Mouse (Mus musculus) neural tube, embryonic 12.5 days (tissue): ENCODE results near the gene Greb1. TPM values are rescaled to one million over a fixed set of nuclear protein-coding genes. Genes with fewer than 3 reads are reported as not detected.

Experiments used
- ATAC-seq: fragments of 200-750 bp; cut with Nextera tagmentation; 2 replicates; pipeline ENCODE4 v1.8.0; 2017; ENCODE audit warnings: low read depth, mild to moderate bottlenecking, moderate TSS enrichment, moderate library complexity; ENCODE audit not compliant: low FRiP score
- H3K27ac ChIP-seq: fragments of 300-500 bp; sonication (generic); 2 replicates; pipeline ENCODE4 v1.5.1; 2016
- H3K27me3 ChIP-seq: fragments of 300-500 bp; sonication (generic); replicated peaks from 2 replicates; pipeline ENCODE4 v1.6.1; 2016; ENCODE audit warnings: mild to moderate bottlenecking
- H3K36me3 ChIP-seq: fragments of 300-500 bp; sonication (generic); 2 replicates; pipeline ENCODE4 v1.6.1; 2016; ENCODE audit warnings: mild to moderate bottlenecking
- H3K4me1 ChIP-seq: fragments of 300-500 bp; sonication (generic); 2 replicates; pipeline ENCODE4 v1.6.1; 2016
- H3K4me2 ChIP-seq: fragments of 300-500 bp; sonication (generic); replicated peaks from 2 replicates; pipeline ENCODE4 v1.6.1; 2016; ENCODE audit warnings: mild to moderate bottlenecking
- H3K4me3 ChIP-seq: fragments of 300-500 bp; sonication (generic); 2 replicates; pipeline ENCODE4 v1.5.1; 2016
- H3K9ac ChIP-seq: fragments of 300-500 bp; sonication (generic); 2 replicates; pipeline ENCODE4 v1.6.1; 2016; ENCODE audit warnings: mild to moderate bottlenecking
- H3K9me3 ChIP-seq: fragments of 300-500 bp; sonication (generic); 2 replicates; pipeline ENCODE4 v1.6.1; 2016; ENCODE audit warnings: mild to moderate bottlenecking
- WGBS: fragments of 180-500 bp; shearing (Covaris S2); methylation state at CpG from one replicate; pipeline ENCODE4 v1.1.7; 2016; 5-methylcytosine and 5-hydroxymethylcytosine counted together
- polyA plus RNA-seq: library from polyadenylated mRNA; unstranded; fragments of >200 nt; fragmentation: Nextera tagmentation; extraction: Ambion mirVana; gene quantifications from 2 replicates; pipeline ENCODE4 v1.2.1, GENCODE M21; 2016

Gene Greb1
- polyA plus RNA-seq, 1 experiment from 2014 or later: 3.8 TPM

- 80% methylated on average over 2 of the region's 2 CpGs for WGBS
- no peak for ATAC-seq
Measured at GRCm38 (mm10) chr12:16779165-16779564, 21.5 kb downstream of the Greb1 start.

GRCm38 (mm10) chr12:16778523-16778922 lies 22.2 kb downstream of the Greb1 start:
- H3K36me3 ChIP-seq: no peaks in the 10 kb centered on the region
- WGBS: 41% methylated on average over 5 of the region's 5 CpGs
- H3K27me3 ChIP-seq: no peaks in the 10 kb centered on the region
- H3K9ac ChIP-seq: no peak overlapping the region
- ATAC-seq: no peak
- no peak overlapping the region for H3K27ac ChIP-seq
- no peak overlapping the region for H3K4me3 ChIP-seq
- H3K4me1 ChIP-seq: no peaks in the 10 kb centered on the region
- no peak overlapping the region for H3K4me2 ChIP-seq
- H3K9me3 ChIP-seq: no peaks in the 10 kb centered on the region

More at GRCm38 (mm10) chr12:16779165-16779564, 21.5 kb downstream of the Greb1 start:
- H3K27ac ChIP-seq: no peak overlapping the region
- no peaks in the 10 kb centered on the region for H3K4me1 ChIP-seq
- no peak overlapping the region for H3K9ac ChIP-seq
- H3K4me2 ChIP-seq: no peak overlapping the region
- no peaks in the 10 kb centered on the region for H3K9me3 ChIP-seq
- H3K27me3 ChIP-seq: no peaks in the 10 kb centered on the region
- H3K36me3 ChIP-seq: no peaks in the 10 kb centered on the region
- no peak overlapping the region for H3K4me3 ChIP-seq

GRCm38 (mm10) chr12:16775351-16775750 lies 25.3 kb downstream of the Greb1 start:
- H3K4me1 ChIP-seq: no peaks in the 10 kb centered on the region
- H3K9ac ChIP-seq: no peak overlapping the region
- no peaks in the 10 kb centered on the region for H3K27me3 ChIP-seq
- no peak overlapping the region for H3K4me3 ChIP-seq
- WGBS: 74% methylated on average over 3 of the region's 3 CpGs
- H3K27ac ChIP-seq: no peak overlapping the region
- no peak overlapping the region for H3K4me2 ChIP-seq
- no peaks in the 10 kb centered on the region for H3K36me3 ChIP-seq
- H3K9me3 ChIP-seq: no peaks in the 10 kb centered on the region
- no peak for ATAC-seq

GRCm38 (mm10) chr12:16774605-16775004 lies 26.1 kb downstream of the Greb1 start:
- no peaks in the 10 kb centered on the region for H3K9me3 ChIP-seq
- no peak overlapping the region for H3K9ac ChIP-seq
- H3K4me1 ChIP-seq: no peaks in the 10 kb centered on the region
- no peak for ATAC-seq
- no peak overlapping the region for H3K4me3 ChIP-seq
- H3K27ac ChIP-seq: no peak overlapping the region
- H3K36me3 ChIP-seq: no peaks in the 10 kb centered on the region
- H3K27me3 ChIP-seq: no peaks in the 10 kb centered on the region
- 90% methylated on average over 4 of the region's 4 CpGs for WGBS
- no peak overlapping the region for H3K4me2 ChIP-seq

- H3K4me1 ChIP-seq: 0 out of 2 replicates have a peak, but pooled peaks cover 3% of the 10 kb centered on the region
- H3K4me3 ChIP-seq: no peak overlapping the region
- no peak overlapping the region for H3K27ac ChIP-seq
- H3K9ac ChIP-seq: no peak overlapping the region
- H3K9me3 ChIP-seq: no peaks in the 10 kb centered on the region
- ATAC-seq: no peak
- H3K4me2 ChIP-seq: no peak overlapping the region
- no peaks in the 10 kb centered on the region for H3K27me3 ChIP-seq
- WGBS: 93% methylated on average over 6 of the region's 6 CpGs
- H3K36me3 ChIP-seq: no peaks in the 10 kb centered on the region
Measured at GRCm38 (mm10) chr12:16769601-16770165, 31.0 kb downstream of the Greb1 start.

- Histone ChIP-seq H3K4me3 (no peak overlapping the region), H3K9ac (no peak overlapping the region), H3K36me3 (no peaks in the 10 kb centered on the region), H3K9me3 (no peaks in the 10 kb centered on the region), H3K27me3 (no peaks in the 10 kb centered on the region), H3K4me1 (0 out of 2 replicates have a peak, but pooled peaks cover 3% of the 10 kb centered on the region), H3K27ac (no peak overlapping the region), H3K4me2 (no peak overlapping the region)
- no peak for ATAC-seq
- 70% methylated on average over 2 of the region's 2 CpGs for WGBS
Measured at GRCm38 (mm10) chr12:16768711-16769110, 32.0 kb downstream of the Greb1 start.

GRCm38 (mm10) chr12:16768251-16768650 lies 32.4 kb downstream of the Greb1 start:
- no peaks in the 10 kb centered on the region for H3K36me3 ChIP-seq
- no peaks in the 10 kb centered on the region for H3K27me3 ChIP-seq
- no peak for ATAC-seq
- H3K4me2 ChIP-seq: no peak overlapping the region
- H3K27ac ChIP-seq: no peak overlapping the region
- no peaks in the 10 kb centered on the region for H3K9me3 ChIP-seq
- 53% methylated on average over 3 of the region's 3 CpGs for WGBS
- H3K9ac ChIP-seq: no peak overlapping the region
- 0 out of 2 replicates have a peak, but pooled peaks cover 3% of the 10 kb centered on the region for H3K4me1 ChIP-seq
- no peak overlapping the region for H3K4me3 ChIP-seq

GRCm38 (mm10) chr12:16764776-16765445 lies 35.8 kb downstream of the Greb1 start:
- Histone ChIP-seq H3K9me3 (no peaks in the 10 kb centered on the region), H3K27ac (no peak overlapping the region), H3K4me1 (0 out of 2 replicates have a peak, but pooled peaks cover 3% of the 10 kb centered on the region), H3K36me3 (no peaks in the 10 kb centered on the region), H3K4me3 (no peak overlapping the region), H3K4me2 (no peak overlapping the region), H3K9ac (no peak overlapping the region), H3K27me3 (no peaks in the 10 kb centered on the region)
- ATAC-seq: no peak
- 79% methylated on average over 12 of the region's 12 CpGs for WGBS

- H3K27me3 ChIP-seq: no peaks in the 10 kb centered on the region
- H3K4me2 ChIP-seq: no peak overlapping the region
- no peaks in the 10 kb centered on the region for H3K9me3 ChIP-seq
- no peaks in the 10 kb centered on the region for H3K36me3 ChIP-seq
- WGBS: 82% methylated on average over 4 of the region's 4 CpGs
- H3K9ac ChIP-seq: no peak overlapping the region
- 0 out of 2 replicates have a peak, but pooled peaks cover 3% of the 10 kb centered on the region for H3K4me1 ChIP-seq
- ATAC-seq: no peak
- no peak overlapping the region for H3K4me3 ChIP-seq
- H3K27ac ChIP-seq: no peak overlapping the region
Measured at GRCm38 (mm10) chr12:16763649-16764422, 36.9 kb downstream of the Greb1 start.

GRCm38 (mm10) chr12:16761461-16761860 lies 39.2 kb downstream of the Greb1 start:
- Histone ChIP-seq H3K4me3 (no peak overlapping the region), H3K4me1 (0 out of 2 replicates have a peak, but pooled peaks cover 3% of the 10 kb centered on the region), H3K4me2 (no peak overlapping the region), H3K27ac (no peak overlapping the region), H3K36me3 (no peaks in the 10 kb centered on the region), H3K27me3 (no peaks in the 10 kb centered on the region), H3K9ac (no peak overlapping the region), H3K9me3 (no peaks in the 10 kb centered on the region)
- 97% methylated on average over 3 of the region's 3 CpGs for whole genome bisulfite sequencing
- ATAC-seq: no peak

GRCm38 (mm10) chr12:16760246-16760645 lies 40.4 kb downstream of the Greb1 start:
- no peak overlapping the region for H3K4me3 ChIP-seq
- no peaks in the 10 kb centered on the region for H3K9me3 ChIP-seq
- H3K9ac ChIP-seq: no peak overlapping the region
- no peaks in the 10 kb centered on the region for H3K36me3 ChIP-seq
- H3K27me3 ChIP-seq: no peaks in the 10 kb centered on the region
- no peak overlapping the region for H3K27ac ChIP-seq
- WGBS: 73% methylated on average over 4 of the region's 4 CpGs
- no peak overlapping the region for H3K4me2 ChIP-seq
- no peak for ATAC-seq
- H3K4me1 ChIP-seq: 0 out of 2 replicates have a peak, but pooled peaks cover 3% of the 10 kb centered on the region

GRCm38 (mm10) chr12:16754311-16754710 lies 46.4 kb downstream of the Greb1 start:
- Histone ChIP-seq H3K4me2 (no peak overlapping the region), H3K4me1 (peaks cover 14% of the 10 kb centered on the region), H3K9me3 (no peaks in the 10 kb centered on the region), H3K9ac (no peak overlapping the region), H3K36me3 (no peaks in the 10 kb centered on the region), H3K4me3 (no peak overlapping the region), H3K27ac (no peak overlapping the region), H3K27me3 (no peaks in the 10 kb centered on the region)
- 1% methylated on average over 2 of the region's 2 CpGs for WGBS
- ATAC-seq: no peak
